Mouse (Mus musculus): ENCODE measurements around the gene Slc12a9.

DNA sequence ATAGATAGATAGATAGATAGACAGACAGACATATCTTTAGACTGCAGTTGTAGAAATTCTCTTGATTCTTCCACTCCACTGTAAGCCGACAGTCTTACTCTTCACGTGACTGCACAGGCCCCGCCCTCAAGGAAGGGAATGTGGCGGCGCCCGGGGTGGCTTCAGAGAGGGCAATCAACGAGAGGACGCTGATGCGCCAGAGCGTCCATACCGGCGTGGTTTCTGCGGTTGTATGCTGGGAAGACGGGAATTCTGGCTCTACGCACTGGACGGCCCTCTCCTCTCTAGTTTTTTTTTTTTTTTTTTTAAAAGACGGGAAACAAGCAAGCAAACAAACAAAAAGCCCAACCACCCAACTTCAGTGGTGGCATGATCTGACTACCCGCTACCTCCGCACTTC lies 4.9 kb upstream of the Slc12a9 start:
- TF ChIP-seq POLR2A (IDR thresholded peaks at IDR 0.05; ENCODE audit: low read depth, low read length) (peak; percentile 63), CTCF (IDR thresholded peaks at IDR 0.05; ENCODE audit: borderline replicate concordance, insufficient read depth, low read length) (no peak)
